Mouse (Mus musculus) limb, embryonic 11.5 days (tissue): ENCODE results near the gene Rbm28. TPM values are rescaled to one million over a fixed set of nuclear protein-coding genes. Genes with fewer than 3 reads are reported as not detected.

ENCODE experiments used
- ATAC-seq: fragments of 200-750 bp; cut with Nextera tagmentation; 2 replicates; pipeline ENCODE4 v1.8.0; 2017; ENCODE audit warnings: low read depth; ENCODE audit not compliant: insufficient number of reproducible peaks, low FRiP score, low TSS enrichment
- DNase-seq: peaks from one replicate; pipeline ENCODE4 v3.0.0-alpha.2; 2015; ENCODE audit warnings: low spot score
- H3K27ac ChIP-seq: fragments of 300-500 bp; sonication (generic); replicated peaks from 2 replicates; pipeline ENCODE4 v1.5.1; 2014; ENCODE audit warnings: low read depth, mild to moderate bottlenecking, low read length
- H3K27me3 ChIP-seq: fragments of 300-500 bp; sonication (generic); 2 replicates; pipeline ENCODE4 v1.6.1; 2014; ENCODE audit warnings: mild to moderate bottlenecking, low read length, mixed read lengths; ENCODE audit not compliant: control insufficient read depth, insufficient read depth
- H3K36me3 ChIP-seq: fragments of 300-500 bp; sonication (generic); 2 replicates; pipeline ENCODE4 v1.6.1; 2014; ENCODE audit warnings: mild to moderate bottlenecking, low read length, moderate library complexity, mixed read lengths; ENCODE audit not compliant: control insufficient read depth, insufficient read depth
- H3K4me1 ChIP-seq: fragments of 300-500 bp; sonication (generic); 2 replicates; pipeline ENCODE4 v1.6.1; 2014; ENCODE audit warnings: low read length, mixed read lengths; ENCODE audit not compliant: control insufficient read depth, insufficient read depth
- H3K4me2 ChIP-seq: fragments of 300-500 bp; sonication (generic); 2 replicates; pipeline ENCODE4 v1.6.1; 2014; ENCODE audit warnings: low read depth, mild to moderate bottlenecking, moderate library complexity; ENCODE audit not compliant: severe bottlenecking
- H3K4me3 ChIP-seq: fragments of 300-500 bp; sonication (generic); 2 replicates; pipeline ENCODE4 v1.5.1; 2014; ENCODE audit warnings: low read depth, low read length
- H3K9ac ChIP-seq: fragments of 300-500 bp; sonication (generic); 2 replicates; pipeline ENCODE4 v1.6.1; 2014; ENCODE audit warnings: mild to moderate bottlenecking, low read length
- H3K9me3 ChIP-seq: fragments of 300-500 bp; sonication (generic); 2 replicates; pipeline ENCODE4 v1.6.1; 2016; ENCODE audit warnings: low read length; ENCODE audit not compliant: control insufficient read depth
- WGBS: fragments of 180-500 bp; shearing (Covaris S2); extraction: QIAGEN DNeasy Blood & Tissue Kit; methylation state at CpG from one replicate; pipeline ENCODE4 v1.1.7; 2014; 5-methylcytosine and 5-hydroxymethylcytosine counted together
- polyA plus RNA-seq: library from polyadenylated mRNA; unstranded; fragments of >200 nt; fragmentation: Nextera tagmentation; extraction: Ambion mirVana; gene quantifications from 2 replicates; pipeline ENCODE4 v1.2.1, GENCODE M21; 2014

Gene Rbm28
- polyA plus RNA-seq, 1 experiment from 2014 or later = 70.3 TPM

DNA sequence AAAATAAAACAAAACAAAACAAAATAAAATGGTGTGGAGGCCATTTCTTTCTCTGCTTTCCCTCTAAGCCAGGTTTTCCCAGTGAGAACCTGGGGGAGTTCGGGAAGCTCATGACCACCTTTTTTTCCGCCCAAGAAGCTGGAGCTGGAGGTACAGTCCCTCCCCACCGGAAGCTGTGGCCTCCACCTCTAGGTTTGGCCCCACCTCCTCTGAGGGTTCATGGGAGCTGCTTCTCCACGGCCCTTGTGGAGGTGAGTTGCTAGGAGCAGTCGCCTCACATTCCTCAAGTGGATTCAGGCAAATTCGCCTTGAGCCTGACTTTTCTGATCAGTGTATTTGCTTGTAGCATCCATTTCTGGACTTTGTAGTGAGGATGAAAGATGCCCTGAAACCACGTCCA is 49.0 kb downstream of the Rbm28 start:
- Histone ChIP-seq H3K9ac (no peak overlapping the region), H3K4me2 (no peak overlapping the region), H3K27ac (no peak overlapping the region), H3K36me3 (no peaks in the 10 kb centered on the region), H3K4me3 (no peak overlapping the region), H3K9me3 (peaks cover 3% of the 10 kb centered on the region; the same call in 1 of the 2 replicates), H3K27me3 (no peaks in the 10 kb centered on the region), H3K4me1 (no peaks in the 10 kb centered on the region)
- DNase-seq (no peak), ATAC-seq (no peak)
- 68% methylated on average over 7 of the region's 7 CpGs for WGBS

GRCm38 (mm10) chr6:29111501-29111900 is 53.3 kb downstream of the Rbm28 start:
- no peak for ATAC-seq
- no peak for DNase-seq

GRCm38 (mm10) chr6:29108376-29108775 is 56.4 kb downstream of the Rbm28 start:
- no peaks in the 10 kb centered on the region for H3K27me3 ChIP-seq
- H3K9ac ChIP-seq = no peak overlapping the region
- no peaks in the 10 kb centered on the region for H3K4me1 ChIP-seq
- ATAC-seq = no peak
- H3K9me3 ChIP-seq = peaks cover 3% of the 10 kb centered on the region; the same call in 1 of the 2 replicates
- DNase-seq = no peak
- WGBS = 76% methylated on average over 1 of the region's 1 CpGs
- H3K36me3 ChIP-seq = no peaks in the 10 kb centered on the region
- no peak overlapping the region for H3K27ac ChIP-seq
- no peak overlapping the region for H3K4me2 ChIP-seq
- H3K4me3 ChIP-seq = no peak overlapping the region

More at GRCm38 (mm10) chr6:29111501-29111900, 53.3 kb downstream of the Rbm28 start:
- 88% methylated on average over 4 of the region's 4 CpGs for WGBS
- Histone ChIP-seq H3K27ac (no peak overlapping the region), H3K4me1 (no peaks in the 10 kb centered on the region), H3K4me3 (no peak overlapping the region), H3K27me3 (no peaks in the 10 kb centered on the region), H3K4me2 (no peak overlapping the region), H3K36me3 (no peaks in the 10 kb centered on the region), H3K9ac (no peak overlapping the region), H3K9me3 (peaks cover 3% of the 10 kb centered on the region; the same call in 1 of the 2 replicates)

GRCm38 (mm10) chr6:29101248-29101864 is 63.5 kb downstream of the Rbm28 start:
- Histone ChIP-seq H3K27ac (no peak overlapping the region), H3K9ac (no peak overlapping the region), H3K4me3 (no peak overlapping the region), H3K27me3 (no peaks in the 10 kb centered on the region), H3K4me2 (no peak overlapping the region), H3K36me3 (no peaks in the 10 kb centered on the region), H3K9me3 (no peaks in the 10 kb centered on the region), H3K4me1 (no peaks in the 10 kb centered on the region)
- 88% methylated on average over 9 of the region's 9 CpGs for WGBS
- DNase-seq = no peak
- ATAC-seq = no peak

GRCm38 (mm10) chr6:29100423-29100822 is 64.4 kb downstream of the Rbm28 start:
- no peak for ATAC-seq
- no peaks in the 10 kb centered on the region for H3K27me3 ChIP-seq
- H3K27ac ChIP-seq = no peak overlapping the region
- no peaks in the 10 kb centered on the region for H3K4me1 ChIP-seq
- DNase-seq = no peak
- H3K4me3 ChIP-seq = no peak overlapping the region
- no peak overlapping the region for H3K9ac ChIP-seq
- 36% methylated on average over 3 of the region's 3 CpGs for WGBS
- H3K36me3 ChIP-seq = no peaks in the 10 kb centered on the region
- no peak overlapping the region for H3K4me2 ChIP-seq
- H3K9me3 ChIP-seq = no peaks in the 10 kb centered on the region

- H3K4me1 ChIP-seq = no peaks in the 10 kb centered on the region
- no peak for ATAC-seq
- WGBS = 82% methylated on average over 14 of the region's 14 CpGs
- no peaks in the 10 kb centered on the region for H3K36me3 ChIP-seq
- no peak overlapping the region for H3K9ac ChIP-seq
- no peak overlapping the region for H3K27ac ChIP-seq
- no peak overlapping the region for H3K4me2 ChIP-seq
- H3K27me3 ChIP-seq = no peaks in the 10 kb centered on the region
- DNase-seq = no peak
- H3K4me3 ChIP-seq = no peak overlapping the region
- no peaks in the 10 kb centered on the region; the same call in 1 of the 2 replicates for H3K9me3 ChIP-seq
Observed at GRCm38 (mm10) chr6:29099536-29100170, 65.2 kb downstream of the Rbm28 start.

GRCm38 (mm10) chr6:29092904-29093303 is 71.9 kb downstream of the Rbm28 start:
- no peaks in the 10 kb centered on the region for H3K27me3 ChIP-seq
- H3K36me3 ChIP-seq = no peaks in the 10 kb centered on the region; the same call in 1 of the 2 replicates
- H3K4me1 ChIP-seq = no peaks in the 10 kb centered on the region
- no peak for ATAC-seq
- DNase-seq = no peak
- no peak overlapping the region for H3K4me3 ChIP-seq
- no peak overlapping the region for H3K4me2 ChIP-seq
- no peak overlapping the region for H3K9ac ChIP-seq
- 58% methylated on average over 11 of the region's 11 CpGs for WGBS
- no peak overlapping the region for H3K27ac ChIP-seq
- no peaks in the 10 kb centered on the region; the same call in 1 of the 2 replicates for H3K9me3 ChIP-seq

DNA sequence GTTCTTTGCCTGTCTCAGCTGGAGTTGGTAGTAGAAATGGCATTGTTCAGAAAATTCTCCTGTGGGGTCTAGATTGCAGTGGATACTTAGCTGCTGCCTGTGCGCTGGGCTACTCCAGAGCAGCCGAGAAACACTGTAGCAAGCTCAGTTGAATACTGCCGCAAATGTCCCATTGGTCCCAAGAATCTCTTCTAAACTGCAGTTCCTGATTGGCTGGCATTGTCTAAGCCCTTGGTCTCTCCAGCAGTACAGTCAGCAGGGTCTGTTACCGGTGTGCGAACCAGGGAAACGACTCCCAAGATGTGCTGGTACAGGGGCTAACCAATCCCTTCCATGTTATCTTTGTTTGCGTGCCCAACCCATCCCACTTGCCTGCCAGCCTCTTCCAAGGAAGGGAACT is 72.6 kb downstream of the Rbm28 start:
- no peaks in the 10 kb centered on the region for H3K27me3 ChIP-seq
- H3K27ac ChIP-seq = no peak overlapping the region
- DNase-seq = no peak
- no peaks in the 10 kb centered on the region; the same call in 1 of the 2 replicates for H3K9me3 ChIP-seq
- H3K4me2 ChIP-seq = no peak overlapping the region
- no peaks in the 10 kb centered on the region for H3K4me1 ChIP-seq
- 86% methylated on average over 7 of the region's 7 CpGs for WGBS
- no peak overlapping the region for H3K9ac ChIP-seq
- H3K36me3 ChIP-seq = no peaks in the 10 kb centered on the region; the same call in 1 of the 2 replicates
- no peak for ATAC-seq
- no peak overlapping the region for H3K4me3 ChIP-seq
